Mouse (Mus musculus) skeletal muscle tissue, adult 2 months (tissue): ENCODE measurements around the gene H2al1m.
"Not testable (repeated sequence)": the region's sequence is repeated elsewhere in the genome, so short reads cannot be mapped to it uniquely, and the experiment has no call there.

ENCODE experiments used
- DNase-seq: peaks from one replicate; pipeline ENCODE4 v3.0.0-alpha.2; 2012; ENCODE audit warnings: low read depth, low spot score

Gene H2al1m

GRCm38 (mm10) chrX:9327954-9328353 lies 44.4 kb downstream of the H2al1m start:
- not testable (repeated sequence) for DNase-seq

- DNase-seq = peak; percentile 26
Measured at GRCm38 (mm10) chrX:9332366-9332962, 48.9 kb downstream of the H2al1m start.

- not testable (repeated sequence) for DNase-seq
Measured at GRCm38 (mm10) chrX:9333035-9333434, 49.5 kb downstream of the H2al1m start.
